Mouse (Mus musculus) midbrain, embryonic 15.5 days (tissue): ENCODE data around the gene Ctcfl. TPM values are rescaled to one million over a fixed set of nuclear protein-coding genes. Genes with fewer than 3 reads are reported as not detected.

ENCODE experiments used
- ATAC-seq: fragments of 200-750 bp; cut with Nextera tagmentation; replicated peaks from 2 replicates; pipeline ENCODE4 v1.8.0; 2017; ENCODE audit warnings: moderate TSS enrichment
- H3K27ac ChIP-seq: fragments of 300-500 bp; sonication (generic); 2 replicates; pipeline ENCODE4 v1.5.1; 2015; ENCODE audit warnings: mild to moderate bottlenecking, inconsistent platforms
- H3K27me3 ChIP-seq: fragments of 300-500 bp; sonication (generic); replicated peaks from 2 replicates; pipeline ENCODE4 v1.6.1; 2015; ENCODE audit warnings: inconsistent platforms
- H3K36me3 ChIP-seq: fragments of 300-500 bp; sonication (generic); replicated peaks from 2 replicates; pipeline ENCODE4 v1.6.1; 2015; ENCODE audit warnings: inconsistent platforms
- H3K4me1 ChIP-seq: fragments of 300-500 bp; sonication (generic); 2 replicates; pipeline ENCODE4 v1.6.1; 2015; ENCODE audit warnings: inconsistent platforms
- H3K4me2 ChIP-seq: fragments of 300-500 bp; sonication (generic); 2 replicates; pipeline ENCODE4 v1.6.1; 2015; ENCODE audit warnings: inconsistent platforms, mild to moderate bottlenecking, moderate library complexity
- H3K4me3 ChIP-seq: fragments of 300-500 bp; sonication (generic); 2 replicates; pipeline ENCODE4 v1.5.1; 2015; ENCODE audit warnings: mild to moderate bottlenecking, inconsistent platforms
- H3K9ac ChIP-seq: fragments of 300-500 bp; sonication (generic); 2 replicates; pipeline ENCODE4 v1.6.1; 2015; ENCODE audit warnings: mild to moderate bottlenecking, inconsistent platforms
- H3K9me3 ChIP-seq: fragments of 300-500 bp; sonication (generic); 2 replicates; pipeline ENCODE4 v1.6.1; 2016; ENCODE audit warnings: inconsistent platforms
- WGBS: fragments of 180-500 bp; shearing (Covaris S2); methylation state at CpG from one replicate; pipeline ENCODE4 v1.1.7; 2015; ENCODE audit warnings: mixed read lengths; 5-methylcytosine and 5-hydroxymethylcytosine counted together
- polyA plus RNA-seq: library from polyadenylated mRNA; unstranded; fragments of >200 nt; fragmentation: Nextera tagmentation; extraction: Ambion mirVana; gene quantifications from 2 replicates; pipeline ENCODE4 v1.2.1, GENCODE M21; 2015

Gene Ctcfl
- polyA plus RNA-seq, 1 experiment from 2014 or later, result 0.14 TPM

- no peaks in the 10 kb centered on the region for H3K9me3 ChIP-seq
- no peak overlapping the region for H3K27ac ChIP-seq
- 68% methylated on average over 5 of the region's 5 CpGs for WGBS
- no peak for ATAC-seq
- no peak overlapping the region for H3K9ac ChIP-seq
- H3K4me2 ChIP-seq, result no peak overlapping the region
- H3K27me3 ChIP-seq, result no peaks in the 10 kb centered on the region
- H3K4me1 ChIP-seq, result no peaks in the 10 kb centered on the region
- no peaks in the 10 kb centered on the region for H3K36me3 ChIP-seq
- no peak overlapping the region for H3K4me3 ChIP-seq
Measured at GRCm38 (mm10) chr2:173073666-173074065, 45.7 kb downstream of the Ctcfl start.

- no peaks in the 10 kb centered on the region for H3K36me3 ChIP-seq
- no peaks in the 10 kb centered on the region for H3K27me3 ChIP-seq
- no peaks in the 10 kb centered on the region for H3K4me1 ChIP-seq
- H3K9ac ChIP-seq, result no peak overlapping the region
- H3K4me2 ChIP-seq, result no peak overlapping the region
- WGBS, result 92% methylated on average over 7 of the region's 7 CpGs
- H3K4me3 ChIP-seq, result no peak overlapping the region
- no peak for ATAC-seq
- no peaks in the 10 kb centered on the region for H3K9me3 ChIP-seq
- no peak overlapping the region for H3K27ac ChIP-seq
Measured at GRCm38 (mm10) chr2:173072948-173073347, 46.4 kb downstream of the Ctcfl start.

GRCm38 (mm10) chr2:173064864-173065263 lies 54.5 kb downstream of the Ctcfl start:
- Histone ChIP-seq H3K4me2 (no peak overlapping the region), H3K9me3 (no peaks in the 10 kb centered on the region), H3K4me3 (no peak overlapping the region), H3K27ac (no peak overlapping the region), H3K4me1 (no peaks in the 10 kb centered on the region), H3K36me3 (no peaks in the 10 kb centered on the region), H3K9ac (no peak overlapping the region), H3K27me3 (no peaks in the 10 kb centered on the region)
- WGBS, result 97% methylated on average over 2 of the region's 2 CpGs
- ATAC-seq, result no peak

GRCm38 (mm10) chr2:173063219-173063618 lies 56.1 kb downstream of the Ctcfl start:
- WGBS, result 100% methylated on average over 1 of the region's 1 CpGs
- no peak for ATAC-seq
- no peaks in the 10 kb centered on the region for H3K27me3 ChIP-seq
- no peak overlapping the region for H3K4me3 ChIP-seq
- H3K36me3 ChIP-seq, result no peaks in the 10 kb centered on the region
- H3K9me3 ChIP-seq, result no peaks in the 10 kb centered on the region
- H3K9ac ChIP-seq, result no peak overlapping the region
- H3K4me2 ChIP-seq, result no peak overlapping the region
- no peak overlapping the region for H3K27ac ChIP-seq
- H3K4me1 ChIP-seq, result no peaks in the 10 kb centered on the region

- Histone ChIP-seq H3K36me3 (no peaks in the 10 kb centered on the region), H3K9ac (no peak overlapping the region), H3K4me3 (no peak overlapping the region), H3K27me3 (no peaks in the 10 kb centered on the region), H3K4me2 (no peak overlapping the region), H3K9me3 (no peaks in the 10 kb centered on the region), H3K4me1 (no peaks in the 10 kb centered on the region), H3K27ac (no peak overlapping the region)
- whole genome bisulfite sequencing, result 79% methylated on average over 15 of the region's 15 CpGs
- ATAC-seq, result no peak
Measured at GRCm38 (mm10) chr2:173061443-173062351, 57.6 kb downstream of the Ctcfl start.

GRCm38 (mm10) chr2:173060450-173060849 lies 58.9 kb downstream of the Ctcfl start:
- H3K9me3 ChIP-seq, result no peaks in the 10 kb centered on the region
- no peaks in the 10 kb centered on the region for H3K36me3 ChIP-seq
- WGBS, result 90% methylated on average over 9 of the region's 9 CpGs
- no peaks in the 10 kb centered on the region for H3K27me3 ChIP-seq
- no peak for ATAC-seq
- H3K4me1 ChIP-seq, result no peaks in the 10 kb centered on the region
- H3K4me2 ChIP-seq, result no peak overlapping the region
- no peak overlapping the region for H3K9ac ChIP-seq
- no peak overlapping the region for H3K4me3 ChIP-seq
- H3K27ac ChIP-seq, result no peak overlapping the region

- no peak overlapping the region for H3K27ac ChIP-seq
- no peak overlapping the region for H3K4me2 ChIP-seq
- ATAC-seq, result no peak
- no peak overlapping the region for H3K9ac ChIP-seq
- H3K4me1 ChIP-seq, result no peaks in the 10 kb centered on the region
- no peak overlapping the region for H3K4me3 ChIP-seq
- WGBS, result 38% methylated on average over 11 of the region's 11 CpGs
- no peaks in the 10 kb centered on the region for H3K9me3 ChIP-seq
- H3K27me3 ChIP-seq, result no peaks in the 10 kb centered on the region
- H3K36me3 ChIP-seq, result no peaks in the 10 kb centered on the region
Measured at GRCm38 (mm10) chr2:173058263-173058662, 61.1 kb downstream of the Ctcfl start.

- no peaks in the 10 kb centered on the region for H3K36me3 ChIP-seq
- no peaks in the 10 kb centered on the region for H3K9me3 ChIP-seq
- no peak overlapping the region for H3K4me3 ChIP-seq
- H3K27me3 ChIP-seq, result no peaks in the 10 kb centered on the region
- H3K9ac ChIP-seq, result no peak overlapping the region
- H3K27ac ChIP-seq, result no peak overlapping the region
- 73% methylated on average over 10 of the region's 10 CpGs for WGBS
- H3K4me2 ChIP-seq, result no peak overlapping the region
- no peaks in the 10 kb centered on the region for H3K4me1 ChIP-seq
- no peak for ATAC-seq
Measured at GRCm38 (mm10) chr2:173057623-173058022, 61.7 kb downstream of the Ctcfl start.

GRCm38 (mm10) chr2:173056882-173057315 lies 62.4 kb downstream of the Ctcfl start:
- ATAC-seq, result no peak
- H3K27ac ChIP-seq, result no peak overlapping the region
- H3K36me3 ChIP-seq, result no peaks in the 10 kb centered on the region
- no peak overlapping the region for H3K4me2 ChIP-seq
- H3K4me1 ChIP-seq, result no peaks in the 10 kb centered on the region
- no peaks in the 10 kb centered on the region for H3K9me3 ChIP-seq
- 80% methylated on average over 11 of the region's 11 CpGs for WGBS
- no peak overlapping the region for H3K9ac ChIP-seq
- no peaks in the 10 kb centered on the region for H3K27me3 ChIP-seq
- H3K4me3 ChIP-seq, result no peak overlapping the region

GRCm38 (mm10) chr2:173056303-173056881 lies 62.9 kb downstream of the Ctcfl start:
- no peaks in the 10 kb centered on the region for H3K4me1 ChIP-seq
- WGBS, result 85% methylated on average over 10 of the region's 10 CpGs
- no peak overlapping the region for H3K4me3 ChIP-seq
- H3K27ac ChIP-seq, result no peak overlapping the region
- H3K9ac ChIP-seq, result no peak overlapping the region
- no peaks in the 10 kb centered on the region for H3K36me3 ChIP-seq
- H3K9me3 ChIP-seq, result no peaks in the 10 kb centered on the region
- no peak overlapping the region for H3K4me2 ChIP-seq
- H3K27me3 ChIP-seq, result no peaks in the 10 kb centered on the region
- ATAC-seq, result no peak

- 88% methylated on average over 6 of the region's 6 CpGs for WGBS
- H3K4me2 ChIP-seq, result no peak overlapping the region
- no peaks in the 10 kb centered on the region for H3K9me3 ChIP-seq
- no peak overlapping the region for H3K4me3 ChIP-seq
- H3K9ac ChIP-seq, result no peak overlapping the region
- H3K36me3 ChIP-seq, result no peaks in the 10 kb centered on the region
- no peak for ATAC-seq
- no peaks in the 10 kb centered on the region for H3K4me1 ChIP-seq
- H3K27me3 ChIP-seq, result no peaks in the 10 kb centered on the region
- no peak overlapping the region for H3K27ac ChIP-seq
Measured at GRCm38 (mm10) chr2:173053846-173054245, 65.5 kb downstream of the Ctcfl start.

- Histone ChIP-seq H3K27me3 (no peaks in the 10 kb centered on the region), H3K4me1 (no peaks in the 10 kb centered on the region), H3K27ac (no peak overlapping the region), H3K9ac (no peak overlapping the region), H3K4me3 (no peak overlapping the region), H3K9me3 (no peaks in the 10 kb centered on the region), H3K36me3 (no peaks in the 10 kb centered on the region), H3K4me2 (no peak overlapping the region)
- no peak for ATAC-seq
- 92% methylated on average over 8 of the region's 8 CpGs for WGBS
Measured at GRCm38 (mm10) chr2:173052881-173053280, 66.4 kb downstream of the Ctcfl start.
